Mouse (Mus musculus): Measurements from ENCODE around the gene Lalba. TPM values are rescaled to one million over a fixed set of nuclear protein-coding genes. Genes with fewer than 3 reads are reported as not detected.
"Not testable (repeated sequence)": the region's sequence is repeated elsewhere in the genome, so short reads cannot be mapped to it uniquely, and the experiment has no call there.

Lalba gene
- total and polyA plus RNA-seq, 3 experiments: not detected

GRCm38 (mm10) chr15:98514146-98514545, 31.6 kb upstream of the Lalba start:
- DNase-seq (ENCODE audit: extremely low read depth): peak; percentile 64
- Histone ChIP-seq H3K9ac (ENCODE audit: insufficient read depth, low read depth) (no peak overlapping the region), H3K4me3 (replicated peaks in 1 of 3; ENCODE audit: low read depth in 2 of 3, low read length in 2 of 3, poor library complexity in 1 of 3) (no peak overlapping the region), H3K27me3 (replicated peaks) (no peaks in the 10 kb centered on the region), H3K9me3 (replicated peaks; ENCODE audit: low read length) (peaks cover 7% of the 10 kb centered on the region), H3K79me2 (replicated peaks; ENCODE audit: control insufficient read depth, extremely low read depth, insufficient read depth, poor library complexity, severe bottlenecking) (no peaks in the 10 kb centered on the region), H3K4me1 (ENCODE audit: control insufficient read depth in 1 of 2, insufficient read depth in 2 of 2) (peaks cover 6 to 53% of the 10 kb centered on the region in 2 experiments; a peak in 2 of 4 replicates), H3K4me2 (ENCODE audit: insufficient read depth, low read depth, poor library complexity, severe bottlenecking) (no peak overlapping the region), H3K27ac (ENCODE audit: insufficient read depth, low read depth) (no peak overlapping the region), H3K36me3 (replicated peaks in 1 of 2; ENCODE audit: control insufficient read depth in 1 of 2, insufficient read depth in 1 of 2, low read length in 1 of 2) (peaks cover 10 to 18% of the 10 kb centered on the region in 2 experiments)
- 0 out of 2 replicates have a peak, but pooled peaks have one; percentile 30 for TF ChIP-seq EP300 (IDR thresholded peaks at IDR 0.05; ENCODE audit: low read length)
- peak; percentile 26; the same call in 1 of the 2 replicates for TF ChIP-seq MXI1 (IDR thresholded peaks at IDR 0.05; ENCODE audit: low read depth, low read length)
- TF ChIP-seq USF1 (IDR thresholded peaks at IDR 0.05; ENCODE audit: low read depth, low read length): peak; percentile 69
- no peak for TF ChIP-seq IRF4 (IDR thresholded peaks at IDR 0.05; ENCODE audit: low read depth, low read length)
- 0 out of 2 replicates have a peak, but pooled peaks have one; percentile 15 for TF ChIP-seq NRF1 (IDR thresholded peaks at IDR 0.05; ENCODE audit: low read depth, low read length)
- no peak for TF ChIP-seq TBP (conservative IDR thresholded peaks at IDR 0.05; ENCODE audit: low read depth, low read length)
- no peak for TF ChIP-seq ELF1 (IDR thresholded peaks at IDR 0.05; ENCODE audit: low read depth, low read length)
- TF ChIP-seq MAFK (IDR thresholded peaks at IDR 0.05; ENCODE audit: insufficient replicate concordance, low read length): no peak
- peak; percentile 70 for TF ChIP-seq BHLHE40 (IDR thresholded peaks at IDR 0.05; ENCODE audit: low read depth, low read length)
- 0 out of 2 replicates have a peak, but pooled peaks have one; percentile 12 for TF ChIP-seq ETS1 (conservative IDR thresholded peaks at IDR 0.05; ENCODE audit: low read depth, low read length)
- TF ChIP-seq USF2 (conservative IDR thresholded peaks at IDR 0.05; ENCODE audit: low read depth, low read length): peak; percentile 75
- TF ChIP-seq MAX (IDR thresholded peaks at IDR 0.05; ENCODE audit: low read length): peak; percentile 85
- no peak for TF ChIP-seq E2F4 (IDR thresholded peaks at IDR 0.05; ENCODE audit: insufficient replicate concordance, low read depth, low read length)
- no peak for TF ChIP-seq KAT2A (IDR thresholded peaks at IDR 0.05; ENCODE audit: insufficient replicate concordance, low read length)
- dilution Hi-C loops (cut with MboI; ENCODE audit: extremely low pct_ligation_motif_present, extremely low pct_unique_long_range_greater_than_20kb, low sequenced_read_pairs) (no loop called here), in situ Hi-C loops (cut with MboI; ENCODE audit: low pct_ligation_motif_present, low pct_unique_long_range_greater_than_20kb, low sequenced_read_pairs) (loop anchor here (5.0 kb wide), 1 partner anchor 103 kb away; no protein-coding TSS in a partner anchor)

- in situ Hi-C loops (cut with MboI; ENCODE audit: low pct_ligation_motif_present, low pct_unique_long_range_greater_than_20kb, low sequenced_read_pairs): loop anchor here (5.0 kb wide), 1 partner anchor 104 kb away; no protein-coding TSS in a partner anchor
- Histone ChIP-seq H3K36me3 (replicated peaks in 1 of 2; ENCODE audit: control insufficient read depth in 1 of 2, insufficient read depth in 1 of 2, low read length in 1 of 2) (peaks cover 10 to 18% of the 10 kb centered on the region in 2 experiments), H3K4me2 (ENCODE audit: insufficient read depth, low read depth, poor library complexity, severe bottlenecking) (0 out of 2 replicates have a peak overlapping the region, but pooled peaks have one; percentile 94), H3K4me1 (ENCODE audit: control insufficient read depth in 1 of 2, insufficient read depth in 2 of 2) (peaks cover 6 to 53% of the 10 kb centered on the region in 2 experiments; a peak in 2 of 4 replicates)
- H3K9me3 ChIP-seq (replicated peaks; ENCODE audit: low read length); dilution Hi-C loops (cut with MboI; ENCODE audit: extremely low pct_ligation_motif_present, extremely low pct_unique_long_range_greater_than_20kb, low sequenced_read_pairs); H3K27me3 ChIP-seq (replicated peaks); H3K79me2 ChIP-seq (replicated peaks; ENCODE audit: control insufficient read depth, extremely low read depth, insufficient read depth, poor library complexity, severe bottlenecking); H3K9ac ChIP-seq (ENCODE audit: insufficient read depth, low read depth); H3K27ac ChIP-seq (ENCODE audit: insufficient read depth, low read depth); H3K4me3 ChIP-seq (replicated peaks in 1 of 3; ENCODE audit: low read depth in 2 of 3, low read length in 2 of 3, poor library complexity in 1 of 3): not testable (repeated sequence)
- DNase-seq (ENCODE audit: extremely low read depth): peak; percentile 58
Observed at GRCm38 (mm10) chr15:98513676-98514075, 31.2 kb upstream of the Lalba start.

Data from CH12.LX (cell line).